Mouse (Mus musculus) erythroblast, embryonic 14.5 days (primary cell): Measurements from ENCODE around the gene Gpr107.

Experiments used
- GATA1 ChIP-seq: IDR thresholded peaks from 2 replicates; pipeline ENCODE4 v1.6.1; 2012; ENCODE audit warnings: low read length, inconsistent platforms, mixed read lengths
- TAL1 ChIP-seq: IDR thresholded peaks from 3 replicates; pipeline ENCODE4 v1.6.1; 2012; ENCODE audit warnings: low read length, inconsistent platforms, mixed read lengths

DNA sequence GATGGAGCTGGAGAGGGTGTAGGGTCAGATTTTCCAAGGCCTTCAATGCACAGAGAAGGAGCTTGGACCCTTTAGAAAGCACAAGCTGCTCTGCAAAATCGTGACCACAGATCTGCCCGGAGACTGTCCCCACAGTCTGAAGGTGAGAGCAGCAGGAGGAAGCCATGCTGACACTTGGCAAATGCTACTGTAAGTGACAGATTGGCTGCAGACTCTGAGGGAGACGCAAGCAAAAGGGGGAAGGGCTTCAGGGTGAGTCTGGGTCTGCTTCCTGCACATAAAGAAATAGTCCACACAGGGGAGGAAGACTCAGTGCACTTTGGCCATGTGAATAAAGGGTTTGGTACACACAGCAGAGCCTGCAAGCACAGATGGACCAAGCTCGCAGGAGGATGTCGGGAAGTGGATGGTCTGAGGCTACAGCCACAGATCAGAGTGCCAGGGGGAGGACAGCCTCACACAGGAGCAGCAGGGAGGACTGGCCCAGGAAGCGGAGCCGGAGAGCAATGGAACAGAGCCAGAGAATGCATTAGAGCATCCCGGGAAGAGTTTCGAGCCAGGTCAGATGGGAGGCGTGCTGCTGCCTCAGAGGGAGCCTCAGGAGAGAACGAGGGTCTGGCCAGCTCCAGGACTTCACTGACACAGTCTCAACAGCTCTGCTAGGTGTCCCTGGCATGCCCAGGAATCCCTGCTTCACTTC lies 45.3 kb upstream of the Gpr107 start:
- TF ChIP-seq TAL1 (0 out of 3 replicates have a peak, but pooled peaks have one; percentile 21), GATA1 (no peak)
